ENCODE assay signal across 8 mouse cellular contexts in genomic region chr17:78201221-78202058, GRCm38 (mm10). TPM values are rescaled to one million over a fixed set of nuclear protein-coding genes. Genes with fewer than 3 reads are reported as not detected.
DNase-seq lines count a peak whose midpoint lies in the region; ATAC-seq and TF ChIP-seq lines count a peak whose summit lies in the region.

No protein-coding gene starts in this region.

- H3K36me3 ChIP-seq in ES-Bruce4 (ENCODE audit: control insufficient read depth, insufficient read depth, low read length, poor library complexity, severe bottlenecking) = no peaks in the 10 kb centered on the region
- no peaks in the 10 kb centered on the region for H3K36me3 ChIP-seq in heart, embryonic 15.5 days
- no peaks in the 10 kb centered on the region for H3K36me3 ChIP-seq in midbrain, embryonic 15.5 days (replicated peaks)

- TF ChIP-seq CTCF in ES-Bruce4 (IDR thresholded peaks at IDR 0.05; ENCODE audit: low read depth, low read length) = no peak

- peak overlapping the region; percentile 99 for H3K4me2 ChIP-seq in heart, embryonic 15.5 days
- peak overlapping the region; percentile 76 for H3K4me2 ChIP-seq in midbrain, embryonic 15.5 days

- TF ChIP-seq POLR2A in ES-Bruce4 (IDR thresholded peaks at IDR 0.05; ENCODE audit: insufficient read depth, low read length) = no peak

- H3K27ac ChIP-seq in ES-Bruce4 (ENCODE audit: insufficient read depth, low read length) = no peak overlapping the region
- H3K27ac ChIP-seq in heart, embryonic 15.5 days = peak overlapping the region; percentile 93; the same call in 1 of the 2 replicates
- peak overlapping the region; percentile 93 for H3K27ac ChIP-seq in midbrain, embryonic 15.5 days

- no peak for TF ChIP-seq EP300 in ES-Bruce4 (IDR thresholded peaks at IDR 0.05; ENCODE audit: insufficient read depth, low read depth, low read length)

- DNase-seq in kidney, adult 18-20 months = peak; percentile 60
- DNase-seq in kidney, adult 11 months = no peak
- DNase-seq in cerebellum, postnatal 36 days = peak; percentile 35 to 38
- DNase-seq in kidney, postnatal 4 days = peak; percentile 57 to 70
- DNase-seq in thymus, postnatal 14 days = peak; percentile 49

- H3K27me3 ChIP-seq in ES-Bruce4 (ENCODE audit: control insufficient read depth, insufficient read depth, low read length, poor library complexity, severe bottlenecking) = peaks cover 6% of the 10 kb centered on the region
- H3K27me3 ChIP-seq in heart, embryonic 15.5 days = peaks cover 7% of the 10 kb centered on the region; the same call in 1 of the 2 replicates
- no peaks in the 10 kb centered on the region for H3K27me3 ChIP-seq in midbrain, embryonic 15.5 days (replicated peaks)

- no peaks in the 10 kb centered on the region for H3K9me3 ChIP-seq in ES-Bruce4 (replicated peaks; ENCODE audit: control insufficient read depth, insufficient read depth, low read length, poor library complexity, severe bottlenecking)
- no peaks in the 10 kb centered on the region for H3K9me3 ChIP-seq in heart, embryonic 15.5 days (replicated peaks)
- no peaks in the 10 kb centered on the region for H3K9me3 ChIP-seq in midbrain, embryonic 15.5 days

- peak overlapping the region; percentile 75 for H3K4me3 ChIP-seq in ES-Bruce4 (ENCODE audit: low read depth, low read length)
- peak overlapping the region; percentile 87 for H3K4me3 ChIP-seq in heart, embryonic 15.5 days
- H3K4me3 ChIP-seq in midbrain, embryonic 15.5 days = peak overlapping the region; percentile 95

- ATAC-seq in heart, embryonic 15.5 days (replicated peaks; ENCODE audit: insufficient number of reproducible peaks, insufficient read depth, low FRiP score, low read depth) = peak; percentile 40
- peak; percentile 70 for ATAC-seq in midbrain, embryonic 15.5 days (replicated peaks)

- WGBS in heart, embryonic 15.5 days = 1% methylated on average over 39 of the region's 39 CpGs
- WGBS in midbrain, embryonic 15.5 days = under 1% methylated on average over 39 of the region's 39 CpGs

- peaks cover 1% of the 10 kb centered on the region for H3K4me1 ChIP-seq in ES-Bruce4 (ENCODE audit: control insufficient read depth, insufficient read depth, low read length)
- peaks cover 41% of the 10 kb centered on the region for H3K4me1 ChIP-seq in heart, embryonic 15.5 days (replicated peaks)
- peaks cover 41% of the 10 kb centered on the region for H3K4me1 ChIP-seq in midbrain, embryonic 15.5 days

- H3K9ac ChIP-seq in ES-Bruce4 (ENCODE audit: low read depth, poor library complexity, severe bottlenecking) = peak overlapping the region; percentile 98
- peak overlapping the region; percentile 83 for H3K9ac ChIP-seq in heart, embryonic 15.5 days
- H3K9ac ChIP-seq in midbrain, embryonic 15.5 days = peak overlapping the region; percentile 78

RNA-seq across cellular contexts. Expression of gene Crim1, which starts 1.4 kb away (rescaled TPM):
- 13.7 and 14.2 TPM in 2 replicates for polyA plus RNA-seq in ES-Bruce4 (2011; ENCODE audit: insufficient read depth, insufficient read length, low read depth, missing spikeins)
- 2.5 and 3.2 TPM in 2 replicates for polyA plus RNA-seq in heart, embryonic 15.5 days (2015; fragmentation: Nextera tagmentation; extraction: Ambion mirVana)
- polyA plus RNA-seq in midbrain, embryonic 15.5 days (2015; fragmentation: Nextera tagmentation; extraction: Ambion mirVana) = 11.6 and 13.1 TPM in 2 replicates
